Mouse (Mus musculus) liver, adult (tissue): ENCODE measurements around the gene Nkain2.

Experiments used
- GATA4 ChIP-seq: IDR thresholded peaks from 2 replicates; pipeline ENCODE4 v1.6.1; 2014; ENCODE audit warnings: mild to moderate bottlenecking, low read length; ENCODE audit not compliant: insufficient replicate concordance

Nkain2 gene

GRCm38 (mm10) chr10:31993205-31993604, 897.1 kb downstream of the Nkain2 start:
- TF ChIP-seq GATA4, result no peak

DNA sequence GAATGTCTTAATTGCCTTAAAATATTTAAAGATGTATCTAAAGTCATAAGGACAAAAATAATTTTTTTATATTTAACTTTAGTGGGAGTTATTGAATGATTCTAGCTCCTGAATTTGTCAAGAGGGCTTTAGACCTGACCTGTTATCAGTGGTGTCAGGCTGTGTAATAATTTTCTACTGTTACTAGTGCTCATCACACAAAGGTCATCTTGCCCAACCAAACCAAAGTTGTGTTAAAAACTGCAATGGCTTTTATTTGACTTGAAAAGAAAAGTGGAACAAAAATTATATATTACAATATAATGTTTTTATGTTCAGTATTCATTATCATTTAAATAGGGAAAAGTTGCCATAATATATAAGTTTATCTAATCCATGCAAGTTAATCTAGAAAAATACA, 911.9 kb downstream of the Nkain2 start:
- TF ChIP-seq GATA4, result peak; percentile 53; the same call in 1 of the 2 replicates

DNA sequence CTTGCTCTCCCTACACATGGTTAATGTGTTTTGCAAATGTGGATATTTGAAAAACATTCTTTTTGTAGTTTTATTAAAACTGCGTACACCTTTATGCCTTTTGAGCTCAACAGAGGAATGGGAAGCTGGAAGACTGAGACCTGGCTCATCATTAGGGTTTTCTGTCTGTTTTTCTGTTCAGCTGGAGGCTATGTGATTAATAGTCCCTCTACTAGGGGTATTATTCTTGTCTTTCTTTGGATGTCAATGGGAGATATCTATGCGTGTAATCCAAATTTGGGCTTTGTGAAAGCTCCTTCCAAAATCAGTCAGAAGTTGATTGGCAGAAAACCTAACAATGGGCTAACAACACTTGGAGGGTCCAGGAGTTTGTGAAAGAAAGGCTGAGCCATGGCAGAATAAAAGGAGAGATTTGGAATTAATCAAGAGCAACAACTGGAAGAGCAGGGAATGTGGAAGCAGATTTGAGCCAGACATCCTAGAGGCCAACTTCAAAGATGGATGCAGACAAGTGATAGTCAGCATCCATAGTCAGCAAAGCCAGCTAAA, 943.0 kb downstream of the Nkain2 start:
- no peak for TF ChIP-seq GATA4

DNA sequence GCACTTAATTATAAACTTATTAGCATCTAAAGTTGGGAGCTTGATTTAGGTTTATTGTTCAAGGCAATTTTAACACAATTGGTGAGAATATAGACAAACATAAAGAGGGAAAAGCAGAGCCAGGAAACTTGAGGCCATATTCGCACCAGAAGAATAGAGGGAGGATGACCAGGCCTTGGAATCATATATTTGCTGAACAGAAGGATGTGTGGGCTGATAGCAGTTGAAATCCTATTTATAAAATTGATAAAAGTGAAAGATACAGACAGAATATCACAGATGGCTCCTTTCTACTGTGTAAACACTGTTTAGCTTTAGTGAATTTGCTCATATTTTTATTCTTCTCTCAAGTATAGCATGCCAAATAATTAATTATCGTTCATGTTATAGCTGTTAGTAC, 958.3 kb downstream of the Nkain2 start:
- no peak for TF ChIP-seq GATA4

DNA sequence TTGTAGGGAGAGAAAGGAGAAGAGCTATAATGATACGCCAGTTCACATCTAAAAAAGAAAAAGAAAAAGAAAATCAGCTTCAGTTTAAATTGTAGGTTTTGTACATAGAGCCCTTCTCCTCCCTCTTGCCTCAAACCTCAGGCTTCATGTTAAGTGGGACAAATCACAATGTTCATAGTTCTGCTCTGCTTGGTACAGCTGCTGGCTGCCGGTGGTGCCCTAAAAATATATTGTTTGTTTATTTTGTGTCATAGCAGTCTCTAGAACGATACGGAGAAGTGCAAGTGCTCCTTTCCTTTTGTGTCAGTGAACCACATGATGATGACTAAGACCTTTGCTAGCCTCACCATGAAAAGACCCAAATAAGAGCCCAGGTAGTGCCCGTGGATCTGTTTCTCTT, 962.6 kb downstream of the Nkain2 start:
- TF ChIP-seq GATA4, result no peak

DNA sequence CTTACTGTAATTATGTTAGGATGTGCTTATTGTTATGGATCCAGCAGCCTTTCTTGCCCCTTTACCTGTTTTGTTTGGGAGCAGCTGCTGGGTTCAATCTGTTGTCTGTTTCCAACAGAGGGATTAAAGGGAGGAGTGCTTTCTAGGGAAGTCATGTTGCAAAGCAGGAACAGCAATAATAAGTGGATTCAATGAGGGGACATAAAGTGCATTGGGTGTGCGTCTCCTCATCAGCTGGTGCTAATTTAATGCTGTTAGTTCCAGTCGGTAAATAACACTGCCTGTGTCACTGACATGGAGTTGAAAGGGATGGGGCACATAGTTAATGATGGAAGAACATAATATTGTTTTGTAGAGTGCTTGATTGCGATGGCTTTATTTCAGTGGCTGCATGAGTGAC, 982.8 kb downstream of the Nkain2 start:
- TF ChIP-seq GATA4, result no peak

DNA sequence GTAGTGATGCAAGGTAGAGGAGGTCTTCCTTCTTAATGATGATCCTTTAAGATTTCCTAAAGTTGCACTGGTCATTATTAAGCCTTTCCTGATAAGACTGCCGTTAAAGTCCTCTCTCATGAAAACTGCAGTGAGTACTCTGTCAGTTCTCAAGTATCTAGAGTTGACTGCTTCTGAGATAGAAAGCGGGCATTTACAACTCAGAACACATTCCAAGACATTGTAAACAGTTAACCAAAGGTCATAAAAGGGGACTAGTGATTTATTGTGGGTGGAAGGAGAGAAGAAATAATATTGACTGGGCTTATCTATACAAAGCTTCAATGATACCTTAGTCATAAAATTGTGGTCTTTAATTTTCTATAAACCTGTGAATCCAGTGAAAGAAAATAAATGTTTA, 990.8 kb downstream of the Nkain2 start:
- TF ChIP-seq GATA4, result no peak

- no peak for TF ChIP-seq GATA4
Measured at GRCm38 (mm10) chr10:31873323-31873895, 1016.9 kb downstream of the Nkain2 start.

DNA sequence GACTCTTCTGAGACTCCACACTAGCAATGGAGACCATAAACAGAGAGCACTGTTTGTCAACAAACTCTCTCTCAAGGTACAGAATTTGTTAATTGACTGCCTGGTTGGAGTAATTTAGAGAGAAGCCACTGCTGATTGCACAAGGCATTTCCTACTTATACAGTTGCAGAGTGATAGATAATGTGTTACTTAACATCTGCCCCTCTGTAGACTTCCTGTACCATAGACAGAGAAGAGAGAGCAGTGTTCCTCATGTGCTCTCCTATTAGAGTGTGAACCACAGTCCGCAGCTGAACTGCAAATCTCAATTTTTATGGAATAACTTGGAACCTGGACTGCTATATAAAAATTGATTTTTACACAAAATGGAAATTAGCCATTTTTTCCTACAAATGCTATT, 1022.0 kb downstream of the Nkain2 start:
- no peak for TF ChIP-seq GATA4

DNA sequence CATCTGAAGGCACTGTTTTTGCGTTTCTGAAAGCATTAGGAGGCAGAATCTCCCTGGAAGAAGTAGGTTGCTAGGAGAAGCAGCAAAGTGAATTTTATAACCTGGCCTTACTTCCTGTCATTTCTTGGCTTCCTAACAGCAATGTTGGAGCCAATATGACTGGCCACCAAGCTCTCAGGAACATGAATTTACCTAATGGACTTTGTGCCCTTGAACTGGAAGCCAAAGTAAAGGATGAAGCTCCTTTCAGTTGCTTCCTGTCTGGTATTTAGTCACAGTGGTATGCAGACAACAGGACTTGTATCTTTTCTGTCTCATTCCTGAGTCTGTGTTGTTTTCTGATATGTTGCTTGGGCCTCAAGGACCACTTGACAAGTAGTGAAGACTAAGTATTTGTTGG, 1063.2 kb downstream of the Nkain2 start:
- no peak for TF ChIP-seq GATA4

DNA sequence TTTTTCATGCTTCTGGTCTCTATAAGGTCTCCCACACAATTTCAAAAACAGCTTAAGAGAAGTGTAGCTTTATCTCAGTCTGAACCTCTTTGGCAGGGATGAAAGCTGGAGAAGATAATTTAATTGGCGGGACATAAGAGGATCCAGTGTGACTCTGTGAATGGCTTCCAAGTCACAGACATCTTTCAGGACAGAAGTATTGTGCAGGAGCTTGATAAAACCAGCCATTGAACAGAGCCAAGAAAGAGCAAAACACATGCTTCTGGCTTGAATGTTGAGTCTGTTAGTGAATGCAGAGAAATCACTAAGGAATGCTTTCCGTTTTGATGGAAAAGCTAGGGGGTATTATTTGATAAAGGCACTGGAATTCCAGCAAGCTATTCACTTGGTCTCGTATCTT, 1077.7 kb downstream of the Nkain2 start:
- no peak for TF ChIP-seq GATA4

GRCm38 (mm10) chr10:31742443-31743057, 1147.7 kb downstream of the Nkain2 start:
- TF ChIP-seq GATA4, result no peak

GRCm38 (mm10) chr10:31728036-31728435, 1162.2 kb downstream of the Nkain2 start:
- TF ChIP-seq GATA4, result no peak

- TF ChIP-seq GATA4, result no peak
Measured at GRCm38 (mm10) chr10:31647270-31647669, 1243.0 kb downstream of the Nkain2 start.

GRCm38 (mm10) chr10:31646083-31646482, 1244.2 kb downstream of the Nkain2 start:
- TF ChIP-seq GATA4, result no peak
